Mouse (Mus musculus): ENCODE measurements around the gene Ftsj1. TPM values are rescaled to one million over a fixed set of nuclear protein-coding genes. Genes with fewer than 3 reads are reported as not detected.

Ftsj1 gene
- polyA plus RNA-seq (2011; ENCODE audit: insufficient read depth, insufficient read length, low replicate concordance, missing spikeins): 13.8 and 22.6 TPM in 2 replicates

DNA sequence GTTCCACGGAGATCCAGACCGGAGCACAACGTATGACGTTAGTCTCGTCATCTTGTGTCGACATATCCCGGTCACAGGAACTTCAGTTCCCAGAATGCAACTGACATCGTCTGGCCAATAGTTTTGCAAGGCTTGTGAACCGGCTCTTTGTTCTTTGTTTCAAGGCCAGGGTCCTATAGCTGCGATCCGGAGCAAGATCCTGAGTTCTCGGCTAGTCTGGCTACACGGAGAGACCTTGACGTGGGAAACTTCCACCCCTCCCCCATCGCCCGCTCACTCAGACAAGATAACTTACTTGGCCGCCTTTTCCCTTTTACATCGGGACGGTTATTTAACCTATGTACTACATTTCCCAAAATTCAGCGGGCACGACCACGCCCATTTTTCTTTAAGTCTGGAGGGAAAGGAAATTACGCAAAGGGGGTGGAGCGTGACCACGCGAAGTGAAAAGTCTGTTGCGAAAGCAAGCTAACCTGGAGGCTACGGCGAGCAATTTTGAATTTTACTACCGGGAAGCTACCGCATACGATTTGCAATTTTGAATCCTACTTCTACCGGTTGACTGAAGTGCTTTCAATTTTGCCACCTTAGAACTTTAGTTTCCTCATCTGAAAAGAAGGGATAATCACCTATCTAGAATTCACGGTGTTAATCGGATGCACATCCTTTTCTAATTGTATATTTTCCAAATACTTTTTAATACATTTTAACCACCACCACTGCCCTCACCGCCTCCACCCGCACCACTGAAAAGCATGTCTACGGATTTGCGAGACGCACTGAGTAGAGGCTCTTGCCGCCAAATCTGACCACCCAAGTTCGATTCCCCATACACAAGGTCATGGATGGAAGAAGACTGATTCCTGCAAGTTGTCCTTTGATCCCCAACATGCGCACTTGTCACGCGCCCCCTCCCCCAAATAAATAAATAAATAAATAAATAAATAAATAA is at the start of gene Ftsj1:
Gene Ftsj1 (minus strand): TSS at position 73 of the 952 bp plus-strand sequence.
- WGBS: 8% methylated on average over 45 of the region's 45 CpGs
- TF ChIP-seq CTCF (IDR thresholded peaks at IDR 0.05; ENCODE audit: control insufficient read depth, insufficient read depth, low read length) (no peak), POLR2A (IDR thresholded peaks at IDR 0.05; ENCODE audit: borderline replicate concordance, control insufficient read depth, low read depth, low read length) (no peak)
- Histone ChIP-seq H3K4me1 (ENCODE audit: control insufficient read depth, insufficient read depth, low read length) (no peaks in the 10 kb centered on the region; the same call in 1 of the 2 replicates), H3K4me3 (replicated peaks; ENCODE audit: control insufficient read depth, low read depth, low read length) (peak within 1 kb of the TSS; percentile 95), H3K27ac (ENCODE audit: control insufficient read depth, insufficient read depth, low read depth, low read length, poor library complexity) (peak within 1 kb of the TSS; percentile 67)

- TF ChIP-seq POLR2A (IDR thresholded peaks at IDR 0.05; ENCODE audit: borderline replicate concordance, control insufficient read depth, low read depth, low read length) (no peak), CTCF (IDR thresholded peaks at IDR 0.05; ENCODE audit: control insufficient read depth, insufficient read depth, low read length) (no peak)
- Histone ChIP-seq H3K4me3 (replicated peaks; ENCODE audit: control insufficient read depth, low read depth, low read length) (no peak overlapping the region), H3K4me1 (ENCODE audit: control insufficient read depth, insufficient read depth, low read length) (no peaks in the 10 kb centered on the region), H3K27ac (ENCODE audit: control insufficient read depth, insufficient read depth, low read depth, low read length, poor library complexity) (no peak overlapping the region)
- WGBS: 77% methylated on average over 5 of the region's 5 CpGs
Measured at GRCm38 (mm10) chrX:8288621-8289020, 36.4 kb upstream of the Ftsj1 start.

DNA sequence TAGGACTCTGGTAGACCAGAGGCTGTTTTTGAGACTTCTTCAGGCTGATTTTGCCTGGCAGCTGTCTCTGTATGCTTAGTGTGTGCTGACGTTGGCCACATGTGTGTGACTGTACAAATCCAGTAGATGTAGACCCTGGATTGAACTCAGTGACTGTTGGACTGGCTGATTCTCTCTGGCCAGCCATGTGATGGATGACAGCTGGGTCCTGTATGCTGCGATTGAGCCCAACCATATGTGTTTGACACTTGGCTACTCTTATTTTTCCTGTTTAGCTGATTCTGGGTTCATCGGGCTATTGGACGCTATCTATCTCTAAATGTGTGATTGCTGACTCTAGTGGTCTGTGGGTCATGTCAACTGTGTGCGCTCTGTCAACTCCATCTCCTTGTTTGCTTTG is 21.9 kb upstream of the Ftsj1 start:
- Histone ChIP-seq H3K27ac (ENCODE audit: control insufficient read depth, insufficient read depth, low read depth, low read length, poor library complexity) (no peak overlapping the region), H3K4me1 (ENCODE audit: control insufficient read depth, insufficient read depth, low read length) (no peaks in the 10 kb centered on the region), H3K4me3 (replicated peaks; ENCODE audit: control insufficient read depth, low read depth, low read length) (peak overlapping the region; percentile 49)
- WGBS: 92% methylated on average over 5 of the region's 5 CpGs
- TF ChIP-seq POLR2A (IDR thresholded peaks at IDR 0.05; ENCODE audit: borderline replicate concordance, control insufficient read depth, low read depth, low read length): no peak
- no peak for TF ChIP-seq CTCF (IDR thresholded peaks at IDR 0.05; ENCODE audit: control insufficient read depth, insufficient read depth, low read length)

GRCm38 (mm10) chrX:8272000-8272399 is 19.8 kb upstream of the Ftsj1 start:
- TF ChIP-seq POLR2A (IDR thresholded peaks at IDR 0.05; ENCODE audit: borderline replicate concordance, control insufficient read depth, low read depth, low read length): no peak
- no peak for TF ChIP-seq CTCF (IDR thresholded peaks at IDR 0.05; ENCODE audit: control insufficient read depth, insufficient read depth, low read length)
- peak overlapping the region; percentile 19; the same call in 1 of the 2 replicates for H3K27ac ChIP-seq (ENCODE audit: control insufficient read depth, insufficient read depth, low read depth, low read length, poor library complexity)
- H3K4me3 ChIP-seq (replicated peaks; ENCODE audit: control insufficient read depth, low read depth, low read length): peak overlapping the region; percentile 74
- WGBS: 14% methylated on average over 10 of the region's 10 CpGs
- no peaks in the 10 kb centered on the region for H3K4me1 ChIP-seq (ENCODE audit: control insufficient read depth, insufficient read depth, low read length)

- 17% methylated on average over 13 of the region's 15 CpGs for WGBS
- TF ChIP-seq CTCF (IDR thresholded peaks at IDR 0.05; ENCODE audit: control insufficient read depth, insufficient read depth, low read length): no peak
- TF ChIP-seq POLR2A (IDR thresholded peaks at IDR 0.05; ENCODE audit: borderline replicate concordance, control insufficient read depth, low read depth, low read length): no peak
- Histone ChIP-seq H3K27ac (ENCODE audit: control insufficient read depth, insufficient read depth, low read depth, low read length, poor library complexity) (no peak within 1 kb of the TSS), H3K4me3 (replicated peaks; ENCODE audit: control insufficient read depth, low read depth, low read length) (peak within 1 kb of the TSS; percentile 74), H3K4me1 (ENCODE audit: control insufficient read depth, insufficient read depth, low read length) (no peaks in the 10 kb centered on the region)
Measured at GRCm38 (mm10) chrX:8271083-8271820, 19.0 kb upstream of the Ftsj1 start, which contains the start of gene Slc38a5. TSS of gene Slc38a5 (plus strand) at chrX:8271133.

DNA sequence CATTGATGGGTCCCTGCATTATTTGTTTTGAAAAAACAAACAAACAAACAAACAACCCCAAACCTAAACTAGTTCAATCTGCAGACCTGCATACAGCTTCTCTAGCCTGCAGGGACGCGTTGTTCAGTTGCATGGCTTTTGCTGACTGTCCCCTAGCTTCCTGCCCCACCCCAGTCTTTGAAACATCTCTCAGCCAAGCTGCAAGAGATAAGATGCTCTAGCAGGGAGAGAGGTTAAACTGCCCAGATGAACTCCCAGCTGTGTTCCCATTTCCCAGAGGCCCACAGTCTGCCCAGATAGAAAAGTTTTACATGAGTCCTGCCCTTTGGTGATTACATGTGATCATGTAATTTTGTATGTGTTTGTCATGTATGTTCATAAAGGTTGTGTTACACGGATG is 12.0 kb upstream of the Ftsj1 start:
- H3K4me1 ChIP-seq (ENCODE audit: control insufficient read depth, insufficient read depth, low read length): no peaks in the 10 kb centered on the region; the same call in 1 of the 2 replicates
- 69% methylated on average over 3 of the region's 3 CpGs for WGBS
- no peak overlapping the region for H3K27ac ChIP-seq (ENCODE audit: control insufficient read depth, insufficient read depth, low read depth, low read length, poor library complexity)
- no peak overlapping the region for H3K4me3 ChIP-seq (replicated peaks; ENCODE audit: control insufficient read depth, low read depth, low read length)
- TF ChIP-seq POLR2A (IDR thresholded peaks at IDR 0.05; ENCODE audit: borderline replicate concordance, control insufficient read depth, low read depth, low read length) (no peak), CTCF (IDR thresholded peaks at IDR 0.05; ENCODE audit: control insufficient read depth, insufficient read depth, low read length) (no peak)

- WGBS: 65% methylated on average over 5 of the region's 5 CpGs
- TF ChIP-seq POLR2A (IDR thresholded peaks at IDR 0.05; ENCODE audit: borderline replicate concordance, control insufficient read depth, low read depth, low read length) (no peak), CTCF (IDR thresholded peaks at IDR 0.05; ENCODE audit: control insufficient read depth, insufficient read depth, low read length) (no peak)
- H3K27ac ChIP-seq (ENCODE audit: control insufficient read depth, insufficient read depth, low read depth, low read length, poor library complexity): no peak overlapping the region
- H3K4me3 ChIP-seq (replicated peaks; ENCODE audit: control insufficient read depth, low read depth, low read length): no peak overlapping the region
- no peaks in the 10 kb centered on the region; the same call in 1 of the 2 replicates for H3K4me1 ChIP-seq (ENCODE audit: control insufficient read depth, insufficient read depth, low read length)
Measured at GRCm38 (mm10) chrX:8263156-8263804, 11.1 kb upstream of the Ftsj1 start.
